Mouse (Mus musculus) ES-Bruce4 (cell line): ENCODE measurements at regions not wholly inside any gene's neighbourhood (a gene's known extent, or its start where the extent isn't known, plus 50 kb on each side); places are given as distances from the start of the nearest gene placed in this dataset.

ENCODE experiments used
- H3K27ac ChIP-seq: 2 replicates; pipeline ENCODE4 v1.5.1; 2012; ENCODE audit warnings: low read length, inconsistent platforms; ENCODE audit not compliant: insufficient read depth
- H3K27me3 ChIP-seq: 2 replicates; pipeline ENCODE4 v1.6.1; 2012; ENCODE audit warnings: mild to moderate bottlenecking, low read length, inconsistent platforms; ENCODE audit not compliant: control insufficient read depth, poor library complexity, insufficient read depth, severe bottlenecking
- H3K36me3 ChIP-seq: 2 replicates; pipeline ENCODE4 v1.6.1; 2012; ENCODE audit warnings: inconsistent platforms, mild to moderate bottlenecking, low read length, moderate library complexity; ENCODE audit not compliant: control insufficient read depth, poor library complexity, insufficient read depth, severe bottlenecking
- H3K4me1 ChIP-seq: one replicate; pipeline ENCODE4 v1.8.1; 2011; ENCODE audit warnings: low read length; ENCODE audit not compliant: control insufficient read depth, insufficient read depth
- H3K4me3 ChIP-seq: 2 replicates; pipeline ENCODE4 v1.5.1; 2011; ENCODE audit warnings: low read depth, mild to moderate bottlenecking, low read length
- H3K9ac ChIP-seq: 2 replicates; pipeline ENCODE4 v1.6.1; 2012; ENCODE audit warnings: low read depth, mild to moderate bottlenecking, inconsistent platforms; ENCODE audit not compliant: poor library complexity, severe bottlenecking
- H3K9me3 ChIP-seq: replicated peaks from 2 replicates; pipeline ENCODE4 v1.6.1; 2012; ENCODE audit warnings: mild to moderate bottlenecking, low read length, inconsistent platforms; ENCODE audit not compliant: control insufficient read depth, poor library complexity, insufficient read depth, severe bottlenecking
- CTCF ChIP-seq: IDR thresholded peaks from one replicate; pipeline ENCODE4 v1.8.1; 2011; ENCODE audit warnings: low read depth, low read length
- EP300 ChIP-seq: IDR thresholded peaks from 2 replicates; pipeline ENCODE4 v1.6.1; 2011; ENCODE audit warnings: low read depth, low read length; ENCODE audit not compliant: insufficient read depth
- POLR2A ChIP-seq: IDR thresholded peaks from one replicate; pipeline ENCODE4 v1.8.1; 2011; ENCODE audit warnings: low read length; ENCODE audit not compliant: insufficient read depth

- Histone ChIP-seq H3K9me3 (0 out of 2 replicates have a peak, but pooled peaks cover 2% of the 10 kb centered on the region), H3K27ac (no peak overlapping the region), H3K9ac (no peak overlapping the region), H3K27me3 (no peaks in the 10 kb centered on the region), H3K4me3 (no peak overlapping the region), H3K4me1 (peaks cover 4% of the 10 kb centered on the region), H3K36me3 (no peaks in the 10 kb centered on the region)
- TF ChIP-seq EP300 (no peak), POLR2A (no peak), CTCF (no peak)
Measured at GRCm38 (mm10) chr8:35877581-35877980, 112.0 kb downstream of the Gm19410 start.

GRCm38 (mm10) chr8:35881810-35882209 lies 116.2 kb downstream of the Gm19410 start:
- Histone ChIP-seq H3K4me1 (peaks cover 7% of the 10 kb centered on the region), H3K9me3 (peaks cover 3% of the 10 kb centered on the region), H3K27me3 (no peaks in the 10 kb centered on the region), H3K9ac (no peak overlapping the region), H3K36me3 (no peaks in the 10 kb centered on the region), H3K4me3 (no peak overlapping the region), H3K27ac (peak overlapping the region; percentile 97)
- no peak for TF ChIP-seq POLR2A
- peak; percentile 93 for TF ChIP-seq EP300

- Histone ChIP-seq H3K9me3 (peaks cover 3% of the 10 kb centered on the region), H3K4me1 (peaks cover 7% of the 10 kb centered on the region), H3K27ac (peak overlapping the region; percentile 91), H3K27me3 (no peaks in the 10 kb centered on the region), H3K4me3 (no peak overlapping the region), H3K9ac (no peak overlapping the region), H3K36me3 (no peaks in the 10 kb centered on the region)
- TF ChIP-seq POLR2A = no peak
- TF ChIP-seq EP300 = peak; percentile 99
- no peak for TF ChIP-seq CTCF
Measured at GRCm38 (mm10) chr8:35882638-35883455, 117.3 kb downstream of the Gm19410 start.

- H3K27ac ChIP-seq = peak overlapping the region; percentile 91
- no peak overlapping the region for H3K4me3 ChIP-seq
- no peak overlapping the region for H3K9ac ChIP-seq
- TF ChIP-seq CTCF (no peak), EP300 (no peak), POLR2A (no peak)
- no peaks in the 10 kb centered on the region for H3K36me3 ChIP-seq
- peaks cover 3% of the 10 kb centered on the region for H3K9me3 ChIP-seq
- no peaks in the 10 kb centered on the region for H3K27me3 ChIP-seq
- peaks cover 7% of the 10 kb centered on the region for H3K4me1 ChIP-seq
Measured at GRCm38 (mm10) chr8:35883456-35883780, 117.8 kb downstream of the Gm19410 start.

GRCm38 (mm10) chr8:35884545-35884944 lies 119.0 kb downstream of the Gm19410 start:
- Histone ChIP-seq H3K4me3 (no peak overlapping the region), H3K9ac (no peak overlapping the region), H3K9me3 (peaks cover 3% of the 10 kb centered on the region), H3K4me1 (peaks cover 7% of the 10 kb centered on the region), H3K27me3 (no peaks in the 10 kb centered on the region), H3K36me3 (no peaks in the 10 kb centered on the region), H3K27ac (no peak overlapping the region)
- TF ChIP-seq POLR2A (no peak), EP300 (no peak), CTCF (no peak)

- peaks cover 3% of the 10 kb centered on the region for H3K9me3 ChIP-seq
- no peaks in the 10 kb centered on the region for H3K36me3 ChIP-seq
- no peak overlapping the region for H3K27ac ChIP-seq
- H3K4me3 ChIP-seq = no peak overlapping the region
- TF ChIP-seq EP300 (no peak), CTCF (no peak), POLR2A (no peak)
- H3K27me3 ChIP-seq = no peaks in the 10 kb centered on the region
- no peak overlapping the region for H3K9ac ChIP-seq
- H3K4me1 ChIP-seq = peaks cover 3% of the 10 kb centered on the region
Measured at GRCm38 (mm10) chr8:35890083-35890482, 124.5 kb downstream of the Gm19410 start.
